Mouse (Mus musculus) adrenal gland, postnatal 4 days (tissue): Measurements from ENCODE around the gene Madcam1. TPM values are rescaled to one million over a fixed set of nuclear protein-coding genes. Genes with fewer than 3 reads are reported as not detected.
"Not testable (repeated sequence)": the region's sequence is repeated elsewhere in the genome, so short reads cannot be mapped to it uniquely, and the experiment has no call there.

Experiments
- DNase-seq, 2 experiments: peaks; one replicate each; pipeline ENCODE4 v3.0.0; 2021 to 2022; ENCODE audit warnings: low spot score in 2 of 2, mixed read lengths in 2 of 2
- total RNA-seq, 2 experiments: library from RNA; stranded (reverse); gene quantifications; 2 replicates each; pipeline ENCODE4 v1.2.3; 2021

Gene Madcam1
- total RNA-seq, 2 experiments from 2014 or later: 0.28 to 0.64 TPM

DNA sequence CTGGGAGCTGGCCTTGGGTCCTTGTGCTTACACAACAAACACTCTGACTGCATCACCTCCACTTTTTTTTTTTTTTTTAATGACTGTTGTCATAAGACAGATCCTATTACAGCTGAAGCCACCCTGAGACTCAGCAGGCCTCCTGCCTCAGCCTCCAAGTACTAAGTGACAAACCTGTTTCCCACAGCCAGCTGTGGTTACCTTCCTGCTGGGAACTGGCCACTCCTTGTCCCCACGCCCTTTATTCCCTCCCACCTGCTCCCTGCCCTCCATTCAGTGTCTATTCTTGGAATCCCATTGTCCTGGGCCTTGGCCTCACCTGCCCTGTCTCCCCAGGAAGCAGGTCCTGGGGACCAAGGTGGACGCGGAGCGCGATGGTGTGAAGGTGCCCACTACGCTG lies 23.2 kb downstream of the Madcam1 start:
- DNase-seq: no peak

DNA sequence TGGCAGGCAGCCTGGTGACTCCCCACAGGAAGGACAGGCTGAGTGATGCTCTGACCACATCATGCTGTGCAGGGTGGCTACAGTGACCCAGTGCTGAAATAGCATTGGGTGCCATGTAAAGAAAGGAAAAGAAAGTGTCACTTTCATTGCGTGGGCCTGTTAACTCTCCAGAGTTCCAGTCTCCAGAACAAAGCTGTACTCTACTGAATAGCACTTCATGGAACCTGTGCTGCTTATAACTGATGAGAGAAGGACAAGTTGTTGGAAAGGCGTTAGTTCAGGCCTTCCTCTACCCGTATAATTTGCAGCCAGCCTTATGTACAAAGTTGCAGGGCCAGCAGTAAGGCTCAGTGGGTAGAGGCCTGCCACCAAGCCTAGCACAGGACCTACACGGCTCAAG lies 24.4 kb downstream of the Madcam1 start, which contains the start of gene Gzmm:
Gene Gzmm (plus strand): TSS at position 301 of the 400 bp plus-strand sequence.
- DNase-seq: no peak

DNA sequence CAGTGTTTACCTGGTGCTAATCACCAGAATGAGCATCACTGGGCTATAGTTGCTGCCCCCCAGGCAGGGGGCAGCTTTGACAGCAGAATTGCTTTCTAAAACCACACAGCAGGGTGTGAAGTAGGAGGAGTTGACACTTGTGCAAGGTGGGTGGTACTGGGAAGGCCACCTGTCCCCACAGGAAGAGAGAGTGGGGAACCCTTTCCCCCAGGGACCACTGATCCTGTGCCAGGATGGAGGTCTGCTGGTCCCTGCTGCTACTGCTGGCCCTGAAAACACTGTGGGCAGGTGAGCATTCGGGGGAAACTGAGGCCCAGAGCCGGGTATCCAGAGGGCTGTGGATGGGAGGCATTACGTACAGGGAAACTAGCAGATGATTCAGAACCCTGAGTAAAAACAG lies 24.8 kb downstream of the Madcam1 start:
- DNase-seq: no peak

DNA sequence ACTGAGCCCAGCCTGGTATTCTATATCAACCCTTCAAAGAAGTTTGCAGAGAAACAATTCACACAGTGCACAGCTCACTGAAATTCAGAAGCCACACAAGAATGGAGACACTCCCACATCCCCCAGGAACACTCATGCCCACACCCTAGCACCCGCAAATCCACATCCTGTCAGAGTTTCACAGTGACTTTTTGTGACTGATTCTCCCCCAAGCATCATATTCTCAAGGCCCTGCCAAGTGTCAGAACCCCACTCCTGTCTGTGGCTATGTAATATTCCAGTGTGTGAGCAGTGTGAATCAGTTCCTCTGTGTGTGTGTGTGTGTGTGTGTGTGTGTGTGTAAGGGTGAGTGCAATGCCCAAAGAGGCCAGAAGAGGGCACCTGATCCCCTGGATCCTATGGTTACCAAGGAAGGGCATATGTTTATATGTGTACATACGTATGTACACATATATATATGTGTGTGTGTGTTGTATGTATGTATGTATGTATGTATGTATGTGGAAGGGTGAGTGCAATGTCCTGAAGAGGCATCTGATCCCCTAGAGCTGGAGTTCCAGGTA lies 27.7 kb downstream of the Madcam1 start:
- DNase-seq: no peak

DNA sequence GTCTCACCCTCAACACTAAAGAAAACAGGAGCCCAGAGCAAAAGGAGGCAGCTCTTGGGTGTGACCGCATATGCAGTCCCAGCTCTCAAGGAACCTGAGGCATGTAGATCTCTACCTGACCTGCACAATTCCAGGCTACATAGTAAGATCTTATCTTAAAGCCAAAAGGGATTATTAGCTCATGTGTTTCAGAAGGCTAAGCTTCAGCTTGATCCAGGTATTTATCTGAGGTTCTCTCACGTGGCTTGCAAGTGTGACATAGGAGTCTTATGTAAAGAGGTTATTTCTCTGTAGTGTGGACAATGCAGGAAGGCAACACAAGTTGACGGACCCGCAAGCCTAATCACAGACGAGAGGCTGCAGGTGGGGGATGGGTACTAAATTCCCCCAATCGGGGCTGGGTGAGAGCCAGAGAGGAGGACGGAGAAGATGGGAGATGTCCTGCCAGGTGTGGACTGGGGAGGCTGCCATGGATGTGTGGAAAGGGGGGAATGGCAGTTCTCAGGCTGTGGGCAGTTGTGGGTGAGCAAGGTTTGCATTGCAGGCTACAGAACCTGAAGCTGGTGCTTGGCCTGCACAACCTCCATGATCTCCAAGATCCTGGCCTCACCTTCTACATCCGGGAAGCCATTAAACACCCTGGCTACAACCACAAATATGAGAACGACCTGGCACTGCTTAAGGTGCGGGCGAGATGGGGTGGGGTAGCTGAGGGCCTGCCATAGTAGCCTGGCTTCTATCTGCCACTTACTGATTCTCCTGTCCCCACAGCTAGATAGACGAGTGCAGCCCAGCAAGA lies 29.4 kb downstream of the Madcam1 start:
- DNase-seq: no peak

DNA sequence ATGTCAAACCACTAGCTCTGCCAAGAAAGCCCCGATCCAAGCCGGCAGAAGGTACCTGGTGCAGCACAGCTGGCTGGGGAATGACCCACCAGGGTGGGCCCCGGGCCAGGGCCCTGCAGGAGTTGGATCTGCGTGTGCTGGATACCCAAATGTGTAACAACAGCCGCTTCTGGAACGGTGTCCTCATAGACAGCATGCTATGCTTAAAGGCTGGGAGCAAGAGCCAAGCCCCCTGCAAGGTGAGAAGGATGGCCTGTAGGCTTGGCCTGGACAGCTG lies 30.0 kb downstream of the Madcam1 start:
- no peak for DNase-seq

DNA sequence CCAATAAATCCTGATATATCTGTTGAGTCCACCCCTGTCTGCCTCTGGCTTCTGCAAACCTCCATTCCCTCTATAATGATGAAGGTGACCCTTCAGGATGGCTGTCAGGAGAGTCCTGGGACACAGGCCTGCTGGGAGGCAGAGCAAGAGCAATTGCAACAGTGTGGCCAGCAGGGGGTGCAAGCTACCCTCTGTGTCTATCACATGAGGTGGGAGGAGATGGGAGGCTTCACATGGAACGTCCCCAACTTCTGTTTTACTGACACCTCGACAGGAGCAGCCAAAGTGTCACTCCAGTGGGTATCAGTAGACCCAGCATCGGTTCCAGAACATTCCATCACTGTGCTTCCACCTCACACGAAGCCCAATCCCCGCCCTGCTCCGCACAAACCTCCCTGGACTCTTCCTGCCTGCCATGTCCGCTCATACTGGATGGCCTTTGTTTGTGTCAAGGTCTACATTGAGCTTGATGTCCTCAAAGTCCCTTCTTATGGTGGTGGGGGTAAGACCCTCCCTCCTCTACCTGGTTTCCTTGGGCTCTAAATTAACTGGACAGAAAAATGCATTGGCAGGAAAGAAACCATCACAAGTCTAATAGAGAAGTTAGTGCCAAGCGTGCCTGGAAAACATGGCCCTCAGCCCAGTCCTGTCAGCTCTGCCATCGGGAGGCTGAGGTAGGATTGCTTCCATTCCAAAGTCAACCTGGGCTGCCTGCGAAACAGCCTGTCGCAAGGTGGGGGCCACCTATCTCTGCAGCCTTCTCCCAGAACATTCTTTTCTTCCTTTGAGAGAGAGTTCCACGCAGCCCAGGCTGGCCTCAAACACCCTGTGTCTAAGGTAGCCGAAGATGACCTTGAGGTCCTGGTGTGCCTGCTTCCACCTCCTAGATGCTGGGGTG lies 31.1 kb downstream of the Madcam1 start:
- peak; percentile 56 to 72 for DNase-seq

DNA sequence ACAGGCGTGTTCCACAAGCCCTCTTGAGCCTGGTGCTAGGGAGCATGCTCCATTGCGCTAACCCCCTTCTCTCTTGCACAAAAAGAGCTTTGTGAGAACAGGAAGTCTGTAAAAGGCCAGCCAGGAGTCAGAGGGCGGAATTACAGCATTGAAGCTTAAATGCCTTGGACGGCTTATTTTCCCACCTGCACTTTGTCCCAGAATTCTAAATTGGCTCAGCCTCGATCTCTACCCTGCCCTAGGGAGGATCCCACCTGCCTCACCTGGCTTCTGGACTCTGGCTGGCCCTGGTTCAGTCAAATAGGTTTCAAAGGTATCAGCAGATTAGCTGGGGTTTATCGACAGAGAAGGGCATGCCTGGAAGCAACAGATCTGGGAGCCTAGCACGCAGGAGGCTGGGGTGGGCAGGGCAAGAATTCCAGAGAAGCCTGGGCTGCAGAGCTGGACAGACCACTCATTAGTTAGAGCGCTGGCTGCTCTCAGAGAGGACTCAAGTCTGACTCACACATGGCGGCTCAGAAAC lies 31.8 kb downstream of the Madcam1 start:
- no peak for DNase-seq

DNA sequence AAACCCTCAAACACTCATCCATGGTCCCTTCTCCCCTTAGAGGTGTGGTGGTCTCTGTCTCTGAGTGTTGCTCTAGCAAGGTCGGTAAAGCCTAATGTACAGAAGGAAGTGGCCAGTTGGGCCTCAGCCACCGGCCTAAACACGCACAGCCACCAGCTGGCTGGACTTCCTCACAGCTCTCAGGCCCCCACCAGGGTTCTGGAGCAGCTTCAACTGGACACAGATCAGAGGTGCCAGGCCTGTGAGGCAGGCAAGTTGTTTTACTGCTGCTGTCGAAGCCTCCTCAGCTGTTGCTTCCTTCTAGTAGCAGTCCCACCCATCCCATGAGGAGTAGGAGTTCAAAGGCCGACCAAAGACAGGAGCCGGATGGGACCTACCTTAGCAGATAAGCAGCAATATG lies 33.6 kb downstream of the Madcam1 start:
- DNase-seq: no peak

DNA sequence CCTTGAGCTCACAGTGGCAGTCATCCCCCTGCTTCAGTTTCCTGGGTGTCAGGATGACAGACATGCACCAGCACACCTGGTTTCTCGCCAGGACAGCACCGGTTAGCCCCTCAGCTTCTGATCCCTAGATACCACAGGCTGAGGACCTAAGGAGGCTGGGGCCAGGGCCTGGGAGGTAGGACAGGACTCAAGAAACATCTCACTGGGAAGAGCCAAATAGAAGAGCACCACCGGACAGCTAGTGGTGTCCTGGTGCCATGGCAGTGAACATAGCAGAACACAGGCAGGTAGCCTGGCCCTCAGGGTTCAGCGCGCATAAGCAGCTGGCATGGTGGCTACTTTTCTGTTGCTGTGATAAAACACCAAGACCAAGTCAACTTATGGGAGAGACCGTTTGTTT lies 34.1 kb downstream of the Madcam1 start:
- DNase-seq: no peak

DNA sequence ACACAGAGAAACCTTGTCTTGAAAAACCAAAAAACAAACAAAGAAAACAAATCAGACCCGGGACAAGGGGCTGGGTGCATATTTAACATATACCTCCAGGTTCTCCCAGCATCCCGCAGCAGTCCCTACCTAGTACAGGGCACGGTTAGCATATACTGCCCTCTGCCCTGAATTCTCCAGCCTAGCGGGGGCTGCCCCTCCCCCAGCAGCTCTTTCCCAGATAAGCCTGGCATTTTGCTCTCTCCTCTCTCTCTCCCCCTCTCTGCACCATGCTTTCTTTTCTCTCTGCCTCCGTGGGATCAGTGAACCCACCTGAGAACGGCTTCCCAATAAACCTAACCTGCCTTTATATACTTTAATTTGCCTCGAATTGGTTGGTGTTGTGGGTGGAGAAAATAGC lies 36.3 kb downstream of the Madcam1 start:
- no peak for DNase-seq

DNA sequence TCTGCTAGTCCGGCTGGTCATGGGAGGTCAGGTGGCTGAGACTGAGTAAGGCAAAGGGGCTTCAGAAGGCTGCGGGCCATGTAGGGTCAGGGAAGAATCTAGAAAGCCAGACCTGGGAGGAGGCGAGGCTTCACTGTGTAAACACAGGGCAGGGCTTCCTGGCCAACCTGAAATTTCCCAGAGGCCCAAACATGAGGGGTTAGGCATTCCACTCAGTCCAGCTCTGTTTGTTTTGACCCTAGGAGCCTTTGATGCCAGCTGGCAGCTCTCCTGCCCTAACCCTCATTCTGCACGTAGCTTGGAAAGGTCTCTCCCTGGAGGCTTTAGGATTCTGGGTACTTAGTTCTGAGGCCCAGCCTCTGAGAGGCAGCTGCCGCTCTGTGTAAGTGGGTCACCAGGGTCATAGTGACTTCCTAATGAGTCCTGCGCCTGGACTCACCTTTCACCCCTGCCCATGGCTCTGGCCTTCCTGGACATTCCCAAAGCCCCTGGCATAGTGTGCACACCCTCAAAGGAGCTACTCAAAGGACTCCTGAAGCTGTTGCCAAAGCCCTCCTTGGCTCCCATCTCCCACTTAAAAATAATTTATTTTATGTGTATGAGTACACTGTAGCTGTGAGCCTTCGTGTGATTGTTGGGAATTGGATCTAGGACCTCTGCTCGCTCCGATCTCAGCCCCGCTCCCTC lies 37.2 kb downstream of the Madcam1 start:
- no peak for DNase-seq

DNA sequence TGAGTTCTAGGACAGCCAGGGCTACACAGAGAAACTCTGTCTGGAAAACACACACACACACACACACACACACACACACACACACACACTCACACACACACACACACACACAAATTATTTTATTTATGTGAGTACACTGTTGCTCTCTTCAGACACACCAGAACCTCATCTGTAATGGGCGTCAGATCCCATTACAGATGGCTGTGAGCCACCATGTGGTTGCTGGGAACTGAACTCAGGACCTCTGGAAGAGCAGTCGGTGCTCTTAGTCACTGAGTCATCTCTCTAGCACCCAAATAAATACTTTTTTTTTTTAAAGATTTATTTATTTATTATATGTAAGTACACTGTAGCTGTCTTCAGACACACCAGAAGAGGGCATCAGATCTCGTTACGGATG lies 38.6 kb downstream of the Madcam1 start:
- not testable (repeated sequence) for DNase-seq

DNA sequence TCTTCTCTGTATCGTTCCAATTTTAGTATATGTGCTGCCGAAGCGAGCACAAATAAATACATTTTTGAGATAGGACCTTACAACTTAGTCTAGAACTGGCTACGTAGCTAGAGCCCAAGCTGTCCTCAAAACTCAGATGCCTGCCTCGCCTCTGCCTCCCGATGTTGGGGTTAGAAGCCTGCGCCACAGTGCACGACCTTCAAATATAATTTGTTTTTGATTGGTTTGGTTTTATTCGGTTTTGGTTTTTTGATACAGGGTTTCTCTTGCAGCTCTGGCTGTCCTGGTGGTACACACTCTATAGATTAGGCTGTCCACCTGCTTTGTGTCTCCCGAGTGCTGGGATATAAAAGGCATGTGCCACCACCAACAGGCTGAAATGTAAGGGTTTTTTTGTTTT lies 39.2 kb downstream of the Madcam1 start:
- DNase-seq: no peak

DNA sequence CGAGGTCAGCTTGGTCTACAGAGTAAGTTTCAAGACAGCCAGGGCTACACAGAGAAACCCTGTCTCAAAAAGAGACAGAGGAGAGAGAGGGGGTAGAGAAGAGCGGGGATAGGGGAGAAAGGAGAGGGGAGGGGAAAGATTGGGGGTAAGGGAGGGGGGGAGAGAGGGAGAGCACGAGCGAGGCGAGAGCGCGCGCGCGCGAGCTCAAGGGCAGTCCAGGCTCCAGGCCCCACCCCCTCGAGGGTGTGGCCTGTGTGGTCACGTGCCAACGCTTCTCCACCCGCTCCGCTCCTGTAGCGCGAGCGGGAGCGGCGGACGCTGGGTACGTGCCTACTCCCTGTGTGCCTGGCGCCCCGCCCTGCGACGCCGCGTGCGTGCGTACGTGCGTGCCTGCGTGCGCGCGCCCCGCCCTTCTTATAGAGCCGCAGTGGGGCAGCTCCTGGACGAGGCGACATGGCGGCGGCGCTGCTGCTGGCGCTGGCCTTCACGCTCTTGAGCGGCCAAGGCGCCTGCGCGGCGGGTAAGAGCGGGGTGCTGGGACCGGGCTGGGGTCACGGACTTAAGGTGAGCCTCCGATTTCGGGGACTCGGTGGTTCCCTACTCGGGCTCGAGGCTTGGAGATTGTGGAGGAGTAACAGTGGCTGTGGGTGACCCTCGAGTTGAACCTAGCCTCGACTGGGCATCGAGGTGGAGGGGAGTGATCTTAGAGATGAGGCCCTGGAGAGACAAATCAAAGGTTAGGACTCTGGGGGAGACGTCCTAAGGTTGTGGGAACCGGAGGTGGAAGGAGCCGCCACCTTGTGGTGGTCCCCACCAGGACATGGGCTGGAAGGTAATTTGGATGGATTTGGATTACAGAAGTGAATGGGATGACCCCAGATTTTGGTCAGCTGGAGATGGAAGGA lies 40.0 kb downstream of the Madcam1 start, which contains the start of gene Bsg:
Gene Bsg (plus strand): TSS at position 427 of the 905 bp plus-strand sequence.
- peak; percentile 96 for DNase-seq

DNA sequence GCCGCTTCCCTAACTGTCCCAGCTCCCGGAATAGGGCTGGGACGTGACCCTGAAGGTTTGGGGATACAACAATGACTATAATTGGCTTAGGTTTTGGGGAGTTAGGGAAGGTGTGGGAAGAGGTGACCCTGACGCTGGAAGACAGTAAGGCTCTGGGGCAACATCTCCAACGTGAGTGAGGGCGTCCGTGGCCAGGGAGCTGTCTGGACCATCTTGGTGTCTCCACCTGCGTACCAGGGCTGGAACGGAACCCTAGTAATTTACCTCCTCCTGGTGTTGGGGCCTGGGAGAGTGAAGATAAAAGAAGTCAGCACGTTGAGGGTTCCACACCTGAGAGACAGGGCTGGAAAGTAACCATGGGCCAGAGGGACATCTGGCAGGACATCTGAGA lies 40.6 kb downstream of the Madcam1 start:
- DNase-seq: no peak

DNA sequence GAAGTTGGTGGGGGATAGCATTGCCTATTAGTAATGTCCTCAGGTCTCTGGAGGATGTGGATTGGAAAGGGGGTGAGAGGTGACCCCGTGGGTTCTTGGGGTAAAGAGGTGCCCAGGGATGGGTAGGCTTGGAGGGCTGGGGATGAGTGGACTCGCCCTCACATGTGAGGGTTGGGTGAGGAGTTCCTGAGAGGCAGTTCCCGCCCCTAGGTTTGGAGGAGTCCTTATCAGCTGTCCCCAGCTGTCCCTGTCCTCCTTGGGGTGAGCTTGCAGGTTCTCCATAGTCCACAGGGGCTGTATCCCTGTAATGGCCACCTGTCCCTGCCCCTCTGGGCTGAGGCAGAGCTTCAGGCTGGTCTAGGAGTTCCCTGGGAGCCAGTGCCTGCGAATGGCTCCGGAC lies 41.6 kb downstream of the Madcam1 start:
- no peak for DNase-seq

DNA sequence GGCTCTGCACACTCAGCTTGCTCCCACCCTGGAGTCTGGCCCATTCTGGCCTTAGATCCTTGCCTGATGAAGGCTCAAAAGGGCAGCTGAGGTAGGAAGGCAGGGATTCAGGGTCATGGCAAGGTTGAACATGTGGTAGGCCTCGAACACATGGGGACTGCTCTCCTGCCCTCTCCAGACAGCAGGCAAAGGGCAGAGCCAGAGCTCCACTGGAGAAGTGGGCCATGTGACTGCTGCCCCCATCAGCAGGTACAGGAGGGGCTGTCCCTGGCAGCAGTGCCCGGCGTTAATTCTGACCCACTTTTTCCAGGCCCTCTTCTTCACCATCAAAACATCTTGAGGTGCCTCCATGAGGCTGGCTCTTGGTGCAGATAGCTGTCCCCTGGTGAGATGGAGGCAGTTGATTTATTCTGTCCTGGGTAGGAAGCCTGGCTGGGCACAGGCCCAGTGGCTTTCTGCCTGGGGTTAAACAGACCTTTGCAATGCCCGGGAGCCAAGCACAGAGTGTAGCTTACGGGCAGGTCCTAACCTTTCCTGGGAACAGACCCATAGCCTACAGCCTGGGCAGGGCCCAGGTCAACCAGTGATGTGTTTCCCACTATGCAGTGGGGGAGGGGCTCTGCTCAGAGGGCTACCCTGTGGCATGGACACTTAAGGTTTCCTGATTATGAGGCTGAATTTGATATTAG lies 42.2 kb downstream of the Madcam1 start:
- DNase-seq: no peak

DNA sequence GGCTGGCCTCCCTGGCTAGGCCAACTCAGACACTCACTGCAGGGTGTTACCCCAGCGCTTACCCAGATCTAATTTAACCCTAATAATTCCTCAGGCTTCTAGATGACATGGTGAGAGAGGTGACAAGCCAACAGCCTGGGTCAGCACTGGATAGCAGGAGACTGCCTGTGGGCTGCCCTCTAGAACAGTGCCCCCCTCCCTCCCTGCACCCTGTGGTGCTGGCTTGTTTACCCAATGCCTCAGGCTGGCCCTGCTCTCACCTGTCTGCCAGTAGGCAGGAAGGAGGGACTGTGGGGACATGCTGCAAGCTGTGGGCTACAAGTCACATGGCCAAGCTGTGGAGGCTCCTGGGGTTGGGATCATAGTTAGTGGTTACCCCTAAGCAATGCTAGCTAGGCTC lies 42.8 kb downstream of the Madcam1 start:
- DNase-seq: no peak

DNA sequence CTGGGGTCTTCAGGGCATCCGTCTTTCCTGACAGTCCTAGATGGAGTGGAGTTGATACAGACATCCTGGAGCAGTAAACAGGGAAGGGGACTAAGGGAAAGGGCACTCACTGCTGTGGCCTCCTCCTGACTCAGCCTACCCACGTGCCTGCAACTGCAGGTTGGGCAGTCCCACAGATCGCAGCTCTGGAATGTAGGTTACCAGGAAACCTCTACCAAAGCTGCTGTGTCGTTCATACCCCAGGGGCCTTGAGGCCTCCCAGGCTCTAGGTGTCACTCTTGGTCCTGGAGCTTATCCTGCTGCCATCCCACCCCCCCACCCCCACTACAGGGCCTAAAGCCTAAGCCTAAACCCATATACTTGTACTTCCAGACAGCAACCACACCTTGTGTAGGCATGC lies 43.4 kb downstream of the Madcam1 start:
- DNase-seq: no peak
